Mouse (Mus musculus) liver, adult (tissue): ENCODE measurements around the gene Klf6.

ENCODE experiments used
- GATA4 ChIP-seq: IDR thresholded peaks from 2 replicates; pipeline ENCODE4 v1.6.1; 2014; ENCODE audit warnings: mild to moderate bottlenecking, low read length; ENCODE audit not compliant: insufficient replicate concordance

The Klf6 gene

DNA sequence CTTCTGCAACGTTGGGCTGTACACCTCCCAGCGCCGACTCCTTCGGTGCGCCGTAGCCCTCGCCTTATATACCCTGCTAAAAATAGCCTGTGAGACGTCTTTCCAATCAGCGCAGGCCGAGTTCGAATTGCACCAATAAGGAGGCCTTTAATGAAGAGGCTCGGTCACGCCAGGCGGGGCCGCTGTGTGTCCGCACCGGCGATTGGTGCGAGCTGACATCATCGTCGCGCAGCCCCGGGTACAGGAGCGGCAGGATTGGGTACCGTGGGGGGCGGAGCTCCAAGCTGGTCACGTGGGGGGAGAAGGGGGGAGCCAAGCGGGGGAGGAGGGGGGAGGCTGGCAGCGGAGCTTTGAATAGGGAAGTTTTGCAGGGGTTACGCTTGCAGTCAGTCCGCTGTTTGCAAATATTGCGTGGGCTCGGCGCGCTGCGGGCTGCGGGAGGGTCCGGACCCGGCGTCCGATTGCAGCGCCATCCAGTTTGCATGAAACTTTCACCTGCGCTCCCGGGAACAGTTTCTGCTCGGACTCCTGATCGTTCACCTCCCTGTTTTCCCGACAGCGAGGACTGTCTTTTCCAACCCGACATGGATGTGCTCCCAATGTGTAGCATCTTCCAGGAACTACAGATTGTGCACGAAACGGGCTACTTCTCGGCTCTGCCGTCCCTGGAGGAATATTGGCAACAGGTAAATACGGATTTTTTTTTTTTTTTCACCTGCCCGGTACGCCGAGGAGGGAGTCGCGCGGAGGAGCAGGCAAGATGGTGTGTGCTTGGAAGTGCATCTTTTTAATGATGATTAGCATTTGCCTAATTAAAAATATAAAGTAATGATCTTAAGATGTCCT lies at the start of gene Klf6:
Gene Klf6, plus strand, starts transcription at position 326 of the 846 bp plus-strand sequence.
- no peak for TF ChIP-seq GATA4

DNA sequence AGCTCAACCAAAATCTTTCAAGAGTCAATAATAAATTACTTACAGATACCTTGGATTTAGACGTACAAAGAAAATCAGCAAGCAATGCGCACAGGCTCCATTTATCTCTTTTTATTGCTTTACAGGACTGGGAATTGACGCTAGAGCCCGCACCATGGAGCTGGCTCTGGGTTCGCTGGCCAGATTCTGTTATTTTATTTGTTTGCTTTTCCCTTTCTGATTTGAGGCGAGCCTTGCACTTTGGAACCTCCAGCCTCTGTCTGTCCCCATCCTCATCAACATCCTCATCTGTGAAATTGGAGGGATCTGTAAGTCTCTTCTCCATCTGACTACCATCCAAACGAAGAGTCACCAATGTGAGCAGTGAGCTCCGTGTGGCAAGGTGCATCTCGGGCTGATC lies 47.8 kb upstream of the Klf6 start:
- no peak for TF ChIP-seq GATA4

DNA sequence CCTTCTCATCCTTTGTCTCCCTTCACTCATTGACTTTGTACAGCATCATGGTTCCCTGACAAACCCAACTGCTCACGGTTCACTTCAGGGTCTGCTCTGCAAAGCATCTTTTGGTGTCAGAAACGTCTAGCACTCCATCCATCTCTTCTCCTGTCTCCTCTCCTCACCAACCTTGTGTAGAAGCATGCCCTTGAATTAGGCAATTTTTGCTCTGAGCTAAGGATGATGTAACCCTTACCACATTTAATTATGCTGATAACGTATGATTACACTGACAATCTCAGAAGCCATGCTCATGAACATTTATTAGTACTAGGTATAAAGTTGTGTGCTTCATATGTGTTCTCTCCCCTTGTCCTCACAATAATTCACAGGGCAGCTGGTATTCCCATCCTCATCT lies 44.0 kb upstream of the Klf6 start:
- TF ChIP-seq GATA4, result no peak

DNA sequence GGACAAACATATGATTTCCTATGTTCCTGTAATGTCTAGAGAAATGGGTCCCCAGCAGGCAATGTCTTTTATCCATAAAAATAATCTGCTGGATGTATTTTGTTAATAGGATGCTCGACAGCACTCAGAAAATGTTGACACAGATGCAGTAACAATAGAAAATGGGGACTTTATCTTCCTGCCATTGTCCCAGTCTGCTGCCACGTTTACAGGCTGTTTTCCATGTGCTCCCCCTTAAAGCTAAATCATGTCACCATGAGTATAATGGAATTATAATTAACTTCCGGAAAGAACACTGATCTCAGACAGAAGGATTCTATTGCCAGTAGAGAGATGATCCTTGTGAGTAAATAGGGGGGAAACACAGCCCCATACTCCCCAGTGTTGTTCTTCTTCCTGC lies 42.1 kb upstream of the Klf6 start:
- no peak for TF ChIP-seq GATA4

DNA sequence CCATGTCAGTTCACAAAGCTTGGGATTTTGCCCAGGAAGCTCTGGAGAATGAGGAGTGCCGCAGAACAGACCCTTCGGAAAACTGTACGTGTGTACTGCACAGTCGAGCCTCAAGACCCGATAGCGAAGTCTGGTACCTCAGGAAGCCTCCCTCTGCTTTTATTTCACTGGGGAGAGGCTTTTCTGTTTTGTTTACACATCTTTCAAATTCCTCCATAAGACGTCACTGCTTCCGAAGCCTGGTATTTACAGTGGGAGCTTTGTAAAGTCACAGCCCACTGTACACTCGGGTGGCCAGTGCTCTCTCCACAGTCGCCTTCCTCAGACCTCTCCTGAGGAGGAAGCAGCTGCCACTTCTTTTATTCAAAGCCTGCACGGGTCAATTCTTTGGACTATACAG lies 38.7 kb upstream of the Klf6 start:
- TF ChIP-seq GATA4, result no peak

DNA sequence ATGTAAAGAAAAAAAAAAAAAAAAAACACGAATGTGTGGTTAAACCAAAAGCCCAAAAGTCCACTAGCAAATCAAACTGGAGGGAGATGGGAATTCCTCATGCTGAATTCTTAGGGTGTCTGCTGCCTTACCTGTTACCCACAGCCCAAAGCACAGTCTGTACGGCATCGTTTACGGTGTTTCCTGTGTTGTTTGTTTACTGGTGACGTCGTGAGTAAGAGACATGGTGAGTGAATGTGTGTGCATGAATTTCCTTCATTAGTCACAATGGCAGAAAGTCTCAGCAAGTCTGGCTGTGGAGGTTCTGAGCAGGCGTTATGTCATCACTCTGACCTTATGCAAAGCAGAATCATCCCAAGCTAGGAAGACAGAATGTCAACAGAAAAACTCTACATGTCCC lies 38.1 kb upstream of the Klf6 start:
- TF ChIP-seq GATA4, result no peak

DNA sequence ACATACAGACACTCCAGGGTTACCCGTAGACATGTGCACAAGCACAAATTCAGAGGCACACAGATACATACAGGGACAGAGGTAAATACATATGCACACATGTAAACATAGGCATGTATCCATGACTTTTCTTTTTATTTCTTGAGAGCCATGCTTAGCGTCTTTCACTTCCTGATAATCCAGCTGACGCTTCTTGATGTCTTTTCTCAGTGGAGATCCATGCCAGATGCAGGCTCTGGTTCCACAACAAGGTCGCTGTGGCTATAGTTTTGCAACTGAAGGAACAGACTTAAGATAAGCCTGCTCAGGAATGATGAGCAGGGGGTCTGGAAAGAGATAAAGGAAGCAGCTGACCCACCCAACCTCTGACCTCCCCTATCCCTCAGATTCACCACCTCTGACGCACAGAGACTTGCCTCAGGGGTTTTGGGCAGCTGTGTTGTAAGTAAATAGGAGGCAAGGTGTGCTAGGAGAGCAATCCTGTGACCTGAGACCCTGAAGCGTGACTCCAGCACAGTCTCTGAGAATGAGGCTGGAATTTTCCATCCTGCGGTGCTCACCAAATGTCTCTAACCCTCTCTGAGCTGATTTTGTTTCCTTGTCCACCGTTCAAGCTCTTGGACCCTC lies 37.0 kb upstream of the Klf6 start:
- TF ChIP-seq GATA4, result no peak

DNA sequence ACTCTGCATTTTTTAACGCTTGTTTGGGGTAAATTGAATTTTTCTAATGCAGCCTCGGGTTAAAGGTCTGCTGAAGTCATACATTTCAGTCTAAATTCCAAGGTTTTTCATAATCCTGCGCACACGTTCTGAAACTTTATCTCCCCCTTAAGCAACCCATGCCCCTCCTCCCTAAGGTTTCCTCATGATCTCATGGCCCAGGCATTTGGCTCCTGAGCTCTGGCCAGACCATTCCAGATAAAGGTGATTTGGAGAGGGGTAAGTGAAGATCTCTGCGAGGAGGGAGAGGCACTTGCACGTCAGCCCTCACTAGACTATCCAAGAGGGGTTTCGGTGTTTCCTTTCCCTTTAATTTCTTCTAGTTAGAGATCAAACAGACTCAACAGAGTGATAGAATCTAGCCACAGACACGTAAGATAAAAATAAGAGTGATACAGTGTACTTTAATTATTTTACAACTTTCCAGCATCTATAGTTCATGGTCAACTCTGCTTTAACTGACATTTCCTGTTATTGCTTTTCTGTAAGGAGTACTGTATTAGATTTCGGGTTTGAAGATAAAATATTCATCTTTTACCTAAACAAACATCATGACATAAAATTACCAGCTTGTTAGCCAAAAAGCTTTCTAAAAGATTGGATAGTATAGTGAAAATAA lies 35.0 kb upstream of the Klf6 start:
- no peak for TF ChIP-seq GATA4

DNA sequence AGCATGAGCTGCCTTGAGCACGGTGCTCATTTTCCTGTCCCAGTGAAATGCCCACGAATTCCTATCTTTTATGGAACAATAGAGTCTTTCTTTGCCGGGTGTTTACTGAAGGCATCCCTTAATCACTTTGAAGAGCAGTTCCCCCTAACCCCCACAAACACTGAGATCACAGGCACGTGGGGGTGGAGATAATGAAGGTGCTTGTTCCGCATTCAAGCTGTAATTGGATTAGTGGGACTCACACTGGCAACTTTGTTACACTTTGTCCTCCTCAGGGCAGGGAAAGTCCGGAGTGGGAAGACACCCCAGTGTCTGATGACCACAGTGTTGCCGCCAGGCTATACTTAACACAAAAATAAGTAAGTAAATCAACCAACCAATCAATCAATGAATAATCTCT lies 29.3 kb upstream of the Klf6 start:
- TF ChIP-seq GATA4, result no peak

DNA sequence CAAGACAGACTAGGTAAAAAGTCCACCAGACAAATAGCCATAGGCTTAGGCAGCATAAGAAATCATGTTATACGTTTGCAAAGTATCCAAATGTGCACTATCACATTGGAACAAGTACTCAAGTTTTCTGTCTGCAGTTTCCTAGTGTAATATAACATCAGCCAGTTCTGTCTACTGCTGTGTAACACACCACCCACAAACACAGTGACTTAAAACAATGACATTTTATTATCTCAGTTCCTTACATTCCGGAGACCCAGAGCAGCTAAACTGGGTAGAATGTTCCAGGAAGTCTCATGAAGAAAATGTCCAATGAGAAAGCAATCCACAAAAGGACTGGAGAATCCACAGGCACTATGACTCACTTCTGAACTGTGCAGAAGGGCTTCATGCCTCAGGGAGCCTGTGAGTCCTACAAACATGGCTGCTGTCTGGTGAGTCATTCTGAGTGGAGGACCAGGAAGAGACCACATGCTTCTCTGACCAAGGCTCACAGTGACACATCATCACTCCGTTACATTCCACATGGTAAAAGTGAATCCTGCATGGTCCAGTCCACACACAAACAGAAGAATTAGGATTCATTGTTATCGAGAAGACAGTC lies 24.0 kb upstream of the Klf6 start:
- no peak for TF ChIP-seq GATA4

DNA sequence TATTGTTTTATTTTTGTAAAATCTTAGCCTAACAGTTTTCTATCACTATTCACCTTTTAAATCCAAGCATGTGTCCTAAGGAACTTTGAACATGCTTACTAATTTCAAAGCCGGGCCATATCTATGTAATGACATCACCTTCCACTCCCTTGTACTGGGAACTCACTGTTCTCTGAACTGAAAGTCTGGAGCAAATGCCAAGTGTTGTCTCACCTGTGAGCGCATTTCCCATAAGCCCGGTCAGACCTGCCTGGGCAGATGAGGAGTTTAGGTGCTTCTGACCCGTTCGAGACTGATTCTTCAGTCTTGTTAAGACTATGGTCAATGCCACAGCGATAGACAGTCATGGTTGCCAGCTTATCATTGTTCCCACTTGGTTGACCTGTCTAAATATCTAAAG lies 19.9 kb upstream of the Klf6 start:
- no peak for TF ChIP-seq GATA4

DNA sequence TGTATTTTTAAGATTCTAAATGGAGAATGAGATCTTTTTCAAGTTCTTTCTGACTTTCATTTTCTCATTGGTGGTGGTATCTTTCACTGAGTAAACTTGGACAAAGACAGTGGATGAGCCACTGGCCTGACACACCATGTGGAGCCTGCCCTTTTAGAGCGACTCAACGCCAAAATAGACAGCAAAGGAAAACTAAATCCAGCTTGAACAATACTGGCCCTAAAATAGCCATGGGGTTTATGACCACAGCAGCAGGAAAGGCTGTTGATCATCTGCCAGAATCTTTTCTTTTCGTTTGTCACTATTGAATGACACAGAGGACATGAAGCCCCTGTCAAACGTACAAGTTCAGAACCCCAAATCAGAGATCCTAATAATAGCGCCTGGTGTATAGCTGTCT lies 18.4 kb upstream of the Klf6 start:
- TF ChIP-seq GATA4, result no peak

DNA sequence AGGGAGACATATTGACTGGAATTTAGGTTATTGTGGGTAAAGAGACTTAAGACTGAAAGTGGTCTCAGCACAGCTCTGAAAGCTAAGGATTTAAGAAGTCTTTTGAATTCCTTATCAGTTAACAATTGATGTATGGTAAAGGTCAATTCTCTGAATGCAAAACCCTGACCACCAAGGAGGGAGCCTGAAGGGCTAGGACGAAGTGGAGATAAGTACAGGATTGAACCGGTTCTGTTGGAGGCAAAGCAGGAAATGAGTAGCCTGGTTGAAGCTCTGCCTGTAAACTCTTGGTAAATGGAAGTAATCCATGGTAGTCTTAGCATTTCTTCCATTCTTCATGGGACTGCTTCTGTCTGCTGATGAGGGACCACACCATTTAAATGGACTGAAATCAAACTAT lies 17.5 kb upstream of the Klf6 start:
- no peak for TF ChIP-seq GATA4

DNA sequence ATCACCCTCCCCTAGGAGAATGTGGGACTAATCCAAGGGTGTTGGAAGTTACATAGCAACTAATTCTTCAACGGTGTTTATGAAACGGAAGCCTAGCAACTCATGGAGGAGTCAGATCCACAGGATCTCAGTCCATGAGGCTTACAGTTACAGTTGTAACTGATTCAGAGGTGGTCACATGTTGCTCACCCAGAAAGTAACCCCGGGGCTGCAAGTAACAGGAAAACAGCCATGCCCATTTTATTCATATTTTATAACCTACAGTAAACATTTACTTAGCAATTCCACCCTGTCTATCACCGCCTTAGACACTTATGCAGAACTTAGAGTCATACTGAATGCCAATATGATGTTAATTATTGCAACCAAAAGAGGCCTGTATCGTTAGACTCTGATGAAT lies 16.9 kb upstream of the Klf6 start:
- no peak for TF ChIP-seq GATA4

DNA sequence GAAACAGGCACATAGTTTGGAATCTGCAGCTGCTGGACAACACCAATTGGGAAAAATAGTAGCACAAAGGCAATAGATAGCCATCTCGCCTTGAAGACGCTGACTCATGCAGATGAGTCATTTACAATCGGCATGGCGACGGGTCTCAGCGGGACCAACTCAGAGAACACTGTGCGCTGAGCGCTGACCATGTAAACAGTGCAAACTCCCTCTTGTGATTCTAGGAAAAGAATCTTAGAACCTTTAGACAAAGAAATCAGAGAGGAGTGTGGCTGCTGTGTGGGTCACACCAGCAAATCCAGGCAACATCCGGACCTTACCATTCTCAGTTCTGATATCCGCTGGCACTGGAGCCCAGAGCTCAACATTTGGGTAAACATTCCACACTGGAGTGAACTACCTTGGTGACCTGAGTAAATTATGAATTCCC lies 16.1 kb upstream of the Klf6 start:
- TF ChIP-seq GATA4, result peak; percentile 50; the same call in 1 of the 2 replicates

DNA sequence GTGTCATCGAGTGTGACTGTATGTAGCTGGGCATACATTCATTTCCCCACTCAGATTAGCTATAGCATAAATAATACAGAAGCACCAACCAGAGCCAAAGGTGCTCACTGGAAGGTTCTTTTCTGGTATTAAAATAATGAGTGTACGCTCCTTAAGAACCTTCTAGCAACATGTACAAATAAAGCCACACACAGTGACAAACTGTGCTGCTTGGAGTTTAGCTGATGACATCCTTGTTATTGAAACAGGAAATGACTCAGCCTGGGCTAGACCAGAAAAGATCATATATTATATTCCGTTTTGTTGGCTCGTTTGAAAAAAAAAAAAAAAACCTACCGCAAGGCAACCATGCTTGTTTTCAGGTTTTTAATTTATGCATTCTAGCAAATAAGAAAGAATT lies 15.7 kb upstream of the Klf6 start:
- TF ChIP-seq GATA4, result no peak

DNA sequence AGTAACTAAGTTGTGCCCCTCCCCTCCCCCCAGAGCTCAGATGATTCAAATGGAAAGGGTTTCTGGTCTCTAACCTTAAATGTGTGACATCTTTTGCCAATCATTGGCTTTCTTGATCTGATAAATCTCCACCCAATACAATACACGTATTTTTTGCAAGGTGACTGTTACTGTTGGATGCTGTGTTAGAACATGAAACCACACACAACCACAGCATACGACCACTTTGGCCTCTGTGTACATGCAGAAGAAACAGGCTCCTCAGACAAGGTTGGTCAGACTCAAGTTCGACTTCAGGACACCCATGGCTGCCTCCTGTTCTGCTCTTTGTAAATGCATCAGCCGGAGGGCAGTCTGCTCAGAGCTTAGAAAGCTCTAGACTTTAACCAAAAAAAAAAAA lies 14.4 kb upstream of the Klf6 start:
- TF ChIP-seq GATA4, result no peak

DNA sequence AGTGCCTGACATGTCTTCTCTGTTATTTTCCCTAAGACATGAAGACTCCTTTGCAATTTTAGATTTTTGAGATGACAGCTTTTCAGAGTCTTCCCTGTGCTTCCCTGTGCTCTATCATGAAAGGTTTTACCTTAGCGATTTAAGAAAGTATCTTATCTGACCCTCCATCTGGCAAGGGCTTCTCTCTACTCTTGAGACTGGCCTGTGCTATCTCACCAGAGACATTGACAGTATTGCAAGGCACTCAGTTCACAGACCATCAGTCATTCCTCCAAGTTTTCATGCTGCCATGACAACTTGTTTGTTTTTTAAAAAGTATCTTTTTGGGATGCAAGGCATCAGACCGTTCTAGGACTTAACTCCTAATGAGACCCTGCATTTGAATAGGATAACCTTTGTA lies 13.5 kb upstream of the Klf6 start:
- TF ChIP-seq GATA4, result no peak
